Mouse (Mus musculus) heart, embryonic 16.5 days (tissue): ENCODE results near the gene Slc45a2. TPM values are rescaled to one million over a fixed set of nuclear protein-coding genes. Genes with fewer than 3 reads are reported as not detected.

Experiments used
- ATAC-seq: fragments of 200-750 bp; cut with Nextera tagmentation; replicated peaks from 2 replicates; pipeline ENCODE4 v1.8.0; 2017; ENCODE audit warnings: moderate number of reproducible peaks; ENCODE audit not compliant: insufficient read depth, low FRiP score; ENCODE audit errors: extremely low read depth
- H3K27ac ChIP-seq: fragments of 300-500 bp; sonication (generic); 2 replicates; pipeline ENCODE4 v1.5.1; 2014; ENCODE audit warnings: mild to moderate bottlenecking, low read length, control low read depth, moderate library complexity
- H3K27me3 ChIP-seq: fragments of 300-500 bp; sonication (generic); 2 replicates; pipeline ENCODE4 v1.6.1; 2014; ENCODE audit warnings: low read length, mixed read lengths; ENCODE audit not compliant: control insufficient read depth, insufficient read depth
- H3K36me3 ChIP-seq: fragments of 300-500 bp; sonication (generic); 2 replicates; pipeline ENCODE4 v1.6.1; 2014; ENCODE audit not compliant: control insufficient read depth, insufficient read depth
- H3K4me1 ChIP-seq: fragments of 300-500 bp; sonication (generic); 2 replicates; pipeline ENCODE4 v1.6.1; 2014; ENCODE audit warnings: low read length, mixed read lengths; ENCODE audit not compliant: control insufficient read depth, insufficient read depth
- H3K4me2 ChIP-seq: fragments of 300-500 bp; sonication (generic); 2 replicates; pipeline ENCODE4 v1.6.1; 2014; ENCODE audit warnings: low read depth, mild to moderate bottlenecking, control low read depth, low read length
- H3K4me3 ChIP-seq: fragments of 300-500 bp; sonication (generic); 2 replicates; pipeline ENCODE4 v1.5.1; 2014; ENCODE audit warnings: mild to moderate bottlenecking, control low read depth, low read length
- H3K9ac ChIP-seq: fragments of 300-500 bp; sonication (generic); 2 replicates; pipeline ENCODE4 v1.6.1; 2014; ENCODE audit warnings: low read length, control low read depth
- H3K9me3 ChIP-seq: fragments of 300-500 bp; sonication (generic); replicated peaks from 2 replicates; pipeline ENCODE4 v1.6.1; 2016; ENCODE audit warnings: low read length; ENCODE audit not compliant: control insufficient read depth
- WGBS: fragments of 180-500 bp; shearing (Covaris S2); extraction: QIAGEN DNeasy Blood & Tissue Kit; methylation state at CpG from one replicate; pipeline ENCODE4 v1.1.7; 2014; 5-methylcytosine and 5-hydroxymethylcytosine counted together
- polyA plus RNA-seq: library from polyadenylated mRNA; unstranded; fragments of >200 nt; fragmentation: Nextera tagmentation; extraction: Ambion mirVana; gene quantifications from 2 replicates; pipeline ENCODE4 v1.2.1, GENCODE M21; 2015

Slc45a2 gene
- polyA plus RNA-seq = 0.05 TPM in 1 of 2 replicates, not detected in the other

- no peak within 1 kb of the TSS for H3K27ac ChIP-seq
- 0 out of 2 replicates have a peak, but pooled peaks cover 2% of the 10 kb centered on the region for H3K36me3 ChIP-seq
- WGBS = 44% methylated on average over 7 of the region's 7 CpGs
- H3K4me3 ChIP-seq = peak within 1 kb of the TSS; percentile 11; the same call in 1 of the 2 replicates
- H3K4me1 ChIP-seq = no peaks in the 10 kb centered on the region
- peak within 1 kb of the TSS; percentile 43; the same call in 1 of the 2 replicates for H3K4me2 ChIP-seq
- ATAC-seq = no peak
- H3K9me3 ChIP-seq = no peaks in the 10 kb centered on the region
- H3K27me3 ChIP-seq = no peaks in the 10 kb centered on the region
- no peak within 1 kb of the TSS for H3K9ac ChIP-seq
These were observed at the start of gene Slc45a2 for GRCm38 (mm10) chr15:11000421-11000820. TSS of gene Slc45a2 (plus strand) at chr15:11000721.

GRCm38 (mm10) chr15:10951951-10952759, 48.4 kb upstream of the Slc45a2 start, which contains the start of gene C1qtnf3:
TSS of gene C1qtnf3 (plus strand) at chr15:10952332.
- no peaks in the 10 kb centered on the region for H3K36me3 ChIP-seq
- WGBS = 72% methylated on average over 23 of the region's 23 CpGs
- H3K9me3 ChIP-seq = no peaks in the 10 kb centered on the region
- H3K27me3 ChIP-seq = peaks cover 3% of the 10 kb centered on the region; the same call in 1 of the 2 replicates
- no peak for ATAC-seq
- H3K9ac ChIP-seq = no peak within 1 kb of the TSS
- H3K4me2 ChIP-seq = no peak within 1 kb of the TSS
- no peak within 1 kb of the TSS for H3K4me3 ChIP-seq
- H3K27ac ChIP-seq = no peak within 1 kb of the TSS
- H3K4me1 ChIP-seq = no peaks in the 10 kb centered on the region

GRCm38 (mm10) chr15:10952760-10953305, 47.7 kb upstream of the Slc45a2 start:
- Histone ChIP-seq H3K36me3 (no peaks in the 10 kb centered on the region), H3K27me3 (peaks cover 2% of the 10 kb centered on the region; the same call in 1 of the 2 replicates), H3K4me3 (no peak overlapping the region), H3K4me2 (no peak overlapping the region), H3K9me3 (no peaks in the 10 kb centered on the region), H3K9ac (no peak overlapping the region), H3K27ac (no peak overlapping the region), H3K4me1 (no peaks in the 10 kb centered on the region)
- no peak; the same call in 1 of the 2 replicates for ATAC-seq
- 60% methylated on average over 4 of the region's 4 CpGs for WGBS

- no peak overlapping the region for H3K9ac ChIP-seq
- no peaks in the 10 kb centered on the region for H3K27me3 ChIP-seq
- H3K4me3 ChIP-seq = no peak overlapping the region
- no peaks in the 10 kb centered on the region for H3K9me3 ChIP-seq
- 60% methylated on average over 1 of the region's 1 CpGs for WGBS
- no peak overlapping the region for H3K27ac ChIP-seq
- no peaks in the 10 kb centered on the region; the same call in 1 of the 2 replicates for H3K4me1 ChIP-seq
- no peak for ATAC-seq
- no peak overlapping the region for H3K4me2 ChIP-seq
- H3K36me3 ChIP-seq = no peaks in the 10 kb centered on the region
These were observed 47.1 kb upstream of the Slc45a2 start for GRCm38 (mm10) chr15:10953465-10953864.

GRCm38 (mm10) chr15:10954381-10955016, 46.0 kb upstream of the Slc45a2 start:
- Histone ChIP-seq H3K36me3 (no peaks in the 10 kb centered on the region), H3K4me3 (no peak overlapping the region), H3K27me3 (no peaks in the 10 kb centered on the region), H3K9ac (no peak overlapping the region), H3K27ac (no peak overlapping the region), H3K9me3 (no peaks in the 10 kb centered on the region), H3K4me1 (no peaks in the 10 kb centered on the region; the same call in 1 of the 2 replicates), H3K4me2 (no peak overlapping the region)
- ATAC-seq = no peak
- 84% methylated on average over 6 of the region's 6 CpGs for WGBS

GRCm38 (mm10) chr15:10955156-10955555, 45.4 kb upstream of the Slc45a2 start:
- no peak overlapping the region for H3K27ac ChIP-seq
- H3K4me3 ChIP-seq = no peak overlapping the region
- no peaks in the 10 kb centered on the region for H3K27me3 ChIP-seq
- H3K9ac ChIP-seq = no peak overlapping the region
- no peaks in the 10 kb centered on the region; the same call in 1 of the 2 replicates for H3K4me1 ChIP-seq
- no peaks in the 10 kb centered on the region for H3K36me3 ChIP-seq
- no peak for ATAC-seq
- H3K9me3 ChIP-seq = no peaks in the 10 kb centered on the region
- WGBS = 59% methylated on average over 5 of the region's 5 CpGs
- H3K4me2 ChIP-seq = no peak overlapping the region

- 58% methylated on average over 3 of the region's 3 CpGs for WGBS
- Histone ChIP-seq H3K36me3 (no peaks in the 10 kb centered on the region), H3K4me2 (no peak overlapping the region), H3K27ac (no peak overlapping the region), H3K9ac (no peak overlapping the region), H3K27me3 (no peaks in the 10 kb centered on the region), H3K4me1 (no peaks in the 10 kb centered on the region; the same call in 1 of the 2 replicates), H3K4me3 (no peak overlapping the region), H3K9me3 (no peaks in the 10 kb centered on the region)
- no peak for ATAC-seq
These were observed 43.8 kb upstream of the Slc45a2 start for GRCm38 (mm10) chr15:10956706-10957105.

- H3K9me3 ChIP-seq = no peaks in the 10 kb centered on the region
- no peak overlapping the region for H3K4me2 ChIP-seq
- H3K27ac ChIP-seq = no peak overlapping the region
- H3K36me3 ChIP-seq = no peaks in the 10 kb centered on the region
- H3K9ac ChIP-seq = no peak overlapping the region
- H3K4me3 ChIP-seq = no peak overlapping the region
- 88% methylated on average over 15 of the region's 15 CpGs for WGBS
- ATAC-seq = no peak
- H3K27me3 ChIP-seq = no peaks in the 10 kb centered on the region
- no peaks in the 10 kb centered on the region; the same call in 1 of the 2 replicates for H3K4me1 ChIP-seq
These were observed 41.1 kb upstream of the Slc45a2 start for GRCm38 (mm10) chr15:10959277-10960026.
